Mouse (Mus musculus) stomach, postnatal 0 days (tissue): ENCODE results near the gene Calml3. TPM values are rescaled to one million over a fixed set of nuclear protein-coding genes. Genes with fewer than 3 reads are reported as not detected.

Source experiments
- ATAC-seq: fragments of 200-750 bp; cut with Nextera tagmentation; 2 replicates; pipeline ENCODE4 v1.8.0; 2017; ENCODE audit not compliant: low FRiP score, low TSS enrichment
- DNase-seq: peaks from one replicate; pipeline ENCODE4 v3.0.0-alpha.2; 2016; ENCODE audit warnings: low spot score
- H3K27ac ChIP-seq: fragments of 300-500 bp; sonication (generic); replicated peaks from 2 replicates; pipeline ENCODE4 v1.5.1; 2014; ENCODE audit warnings: mild to moderate bottlenecking, control low read depth
- H3K27me3 ChIP-seq: fragments of 300-500 bp; sonication (generic); 2 replicates; pipeline ENCODE4 v1.6.1; 2014; ENCODE audit warnings: low read length; ENCODE audit not compliant: control insufficient read depth, insufficient read depth
- H3K36me3 ChIP-seq: fragments of 300-500 bp; sonication (generic); 2 replicates; pipeline ENCODE4 v1.6.1; 2014; ENCODE audit warnings: low read length, mixed read lengths; ENCODE audit not compliant: control insufficient read depth, insufficient read depth
- H3K4me1 ChIP-seq: fragments of 300-500 bp; sonication (generic); replicated peaks from 2 replicates; pipeline ENCODE4 v1.6.1; 2014; ENCODE audit warnings: antibody characterized with exemption; ENCODE audit not compliant: control insufficient read depth, insufficient read depth
- H3K4me2 ChIP-seq: fragments of 300-500 bp; sonication (generic); replicated peaks from 2 replicates; pipeline ENCODE4 v1.6.1; 2014; ENCODE audit warnings: low read depth, mild to moderate bottlenecking, control low read depth, moderate library complexity
- H3K4me3 ChIP-seq: fragments of 300-500 bp; sonication (generic); 2 replicates; pipeline ENCODE4 v1.5.1; 2014; ENCODE audit warnings: low read depth, low read length, control low read depth
- H3K9ac ChIP-seq: fragments of 300-500 bp; sonication (generic); 2 replicates; pipeline ENCODE4 v1.6.1; 2014; ENCODE audit warnings: mild to moderate bottlenecking, low read length, control low read depth, mixed read lengths
- H3K9me3 ChIP-seq: fragments of 300-500 bp; sonication (generic); 2 replicates; pipeline ENCODE4 v1.6.1; 2016; ENCODE audit warnings: low read length; ENCODE audit not compliant: control insufficient read depth
- CTCF ChIP-seq: IDR thresholded peaks from 2 replicates; pipeline ENCODE4 v1.5.1; 2016; ENCODE audit warnings: antibody characterized with exemption, low read depth, mild to moderate bottlenecking, moderate library complexity
- EP300 ChIP-seq: optimal IDR thresholded peaks from 2 replicates; pipeline ENCODE3; 2016; ENCODE audit warnings: antibody characterized with exemption
- WGBS: fragments of 180-500 bp; shearing (Covaris S2); extraction: QIAGEN DNeasy Blood & Tissue Kit; methylation state at CpG from one replicate; pipeline ENCODE4 v1.1.7; 2014; 5-methylcytosine and 5-hydroxymethylcytosine counted together
- polyA plus RNA-seq: library from polyadenylated mRNA; unstranded; fragments of >200 nt; fragmentation: Nextera tagmentation; extraction: Ambion mirVana; gene quantifications from 2 replicates; pipeline ENCODE4 v1.2.1, GENCODE M21; 2015

Gene Calml3
- polyA plus RNA-seq, 1 experiment from 2014 or later, result 40.0 TPM

DNA sequence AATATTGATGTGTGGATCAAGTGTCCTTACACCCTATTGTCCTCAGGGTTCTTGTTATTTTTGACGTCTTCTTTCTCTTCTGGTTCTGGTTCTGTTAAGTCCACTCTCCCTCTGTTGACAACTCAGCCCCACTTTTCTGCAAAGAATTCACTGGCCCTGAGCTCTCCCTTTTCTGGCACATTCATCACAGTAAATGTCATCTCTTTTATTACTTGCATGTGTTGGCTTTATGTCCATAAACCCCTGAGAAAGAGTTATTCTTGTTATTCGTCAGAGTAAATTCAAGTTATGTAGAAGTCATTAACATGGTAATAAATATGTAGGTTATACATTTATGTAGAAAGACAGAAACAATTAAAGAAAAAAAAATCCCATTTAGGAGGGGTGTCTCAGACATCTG, 14.6 kb downstream of the Calml3 start:
- no peak overlapping the region for H3K9ac ChIP-seq
- ATAC-seq (no peak), DNase-seq (no peak)
- H3K36me3 ChIP-seq, result no peaks in the 10 kb centered on the region
- 52% methylated on average over 2 of the region's 2 CpGs for WGBS
- H3K4me3 ChIP-seq, result no peak overlapping the region
- H3K27ac ChIP-seq, result no peak overlapping the region
- H3K9me3 ChIP-seq, result no peaks in the 10 kb centered on the region
- H3K4me1 ChIP-seq, result no peaks in the 10 kb centered on the region
- no peaks in the 10 kb centered on the region for H3K27me3 ChIP-seq
- no peak overlapping the region for H3K4me2 ChIP-seq
- TF ChIP-seq EP300, result no peak
- TF ChIP-seq CTCF, result no peak

DNA sequence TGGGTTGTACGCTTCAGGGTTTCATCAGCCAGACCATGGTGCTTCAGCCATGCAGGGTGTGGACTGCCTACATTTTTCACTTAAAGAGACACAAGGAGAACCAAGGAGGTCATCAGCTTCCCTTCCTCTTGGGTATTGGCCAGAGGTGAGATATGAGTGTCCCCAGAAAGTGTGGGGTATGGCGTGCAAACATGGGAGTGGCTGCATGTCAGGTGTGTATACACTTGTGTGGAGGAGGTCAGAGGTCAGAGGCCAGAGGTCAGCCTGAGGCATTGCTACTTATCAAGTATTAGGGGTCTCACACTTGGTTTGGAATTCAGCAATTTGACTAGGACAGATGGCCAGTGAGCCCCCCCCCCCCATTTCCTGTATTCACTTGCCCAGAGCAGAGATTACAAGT, 15.5 kb downstream of the Calml3 start:
- TF ChIP-seq CTCF (no peak), EP300 (no peak)
- Histone ChIP-seq H3K4me3 (no peak overlapping the region), H3K27ac (no peak overlapping the region), H3K9ac (no peak overlapping the region), H3K9me3 (no peaks in the 10 kb centered on the region), H3K36me3 (no peaks in the 10 kb centered on the region), H3K27me3 (no peaks in the 10 kb centered on the region), H3K4me2 (no peak overlapping the region), H3K4me1 (no peaks in the 10 kb centered on the region)
- ATAC-seq, result 0 out of 2 replicates have a peak, but pooled peaks have one; percentile 57
- no peak for DNase-seq
- 66% methylated on average over 2 of the region's 2 CpGs for WGBS

DNA sequence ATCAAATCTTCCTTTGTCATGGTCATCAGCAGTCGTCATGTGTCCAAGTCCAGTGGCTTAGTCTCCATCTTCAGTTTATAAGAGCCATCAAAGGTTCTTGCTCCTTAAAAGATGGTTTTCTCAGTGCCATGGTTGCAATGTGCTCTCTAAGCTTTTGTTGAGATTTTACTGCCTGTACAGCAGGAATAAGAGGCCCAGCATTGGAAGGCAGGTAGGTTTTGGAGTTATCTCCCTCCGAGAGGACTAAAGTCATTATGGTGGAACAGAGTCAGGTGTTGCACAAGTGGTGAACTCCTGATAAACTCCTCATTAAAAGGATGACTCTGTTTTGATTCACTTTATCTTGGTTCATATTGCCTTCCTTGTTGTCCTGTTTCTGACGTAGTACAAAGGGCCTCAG, 16.5 kb downstream of the Calml3 start:
- no peaks in the 10 kb centered on the region for H3K9me3 ChIP-seq
- no peak for TF ChIP-seq CTCF
- no peak for TF ChIP-seq EP300
- H3K9ac ChIP-seq, result no peak overlapping the region
- DNase-seq, result no peak
- ATAC-seq, result no peak
- H3K27ac ChIP-seq, result no peak overlapping the region
- H3K36me3 ChIP-seq, result no peaks in the 10 kb centered on the region
- no peaks in the 10 kb centered on the region for H3K4me1 ChIP-seq
- H3K27me3 ChIP-seq, result no peaks in the 10 kb centered on the region
- no peak overlapping the region for H3K4me3 ChIP-seq
- no peak overlapping the region for H3K4me2 ChIP-seq
- 86% methylated on average over 3 of the region's 3 CpGs for WGBS

DNA sequence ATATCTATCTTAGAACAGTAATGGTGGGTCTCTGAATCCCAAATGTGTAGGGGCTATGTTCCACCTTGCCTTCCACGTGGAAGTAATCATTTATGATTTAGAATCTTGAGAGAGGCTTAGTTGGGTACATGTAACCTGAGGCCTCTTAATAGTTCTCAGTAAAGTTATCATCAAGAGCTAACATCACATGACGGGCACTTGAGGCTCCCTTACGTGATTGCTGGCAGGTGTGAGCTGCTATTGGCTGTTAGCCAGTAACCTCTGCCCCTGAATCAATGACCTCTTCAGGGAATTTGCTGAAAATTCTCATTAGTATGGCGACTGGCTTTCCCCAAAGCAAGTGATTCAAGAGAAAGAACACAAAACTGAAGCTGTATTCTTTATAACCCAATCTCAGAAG, 17.0 kb downstream of the Calml3 start:
- H3K4me1 ChIP-seq, result no peaks in the 10 kb centered on the region
- H3K36me3 ChIP-seq, result no peaks in the 10 kb centered on the region
- no peak overlapping the region for H3K9ac ChIP-seq
- no peak overlapping the region for H3K4me2 ChIP-seq
- WGBS, result 38% methylated on average over 4 of the region's 4 CpGs
- H3K4me3 ChIP-seq, result no peak overlapping the region
- DNase-seq, result peak; percentile 42
- TF ChIP-seq CTCF (no peak), EP300 (no peak)
- peak; percentile 45; the same call in 1 of the 2 replicates for ATAC-seq
- H3K27me3 ChIP-seq, result no peaks in the 10 kb centered on the region
- H3K27ac ChIP-seq, result no peak overlapping the region
- no peaks in the 10 kb centered on the region for H3K9me3 ChIP-seq

DNA sequence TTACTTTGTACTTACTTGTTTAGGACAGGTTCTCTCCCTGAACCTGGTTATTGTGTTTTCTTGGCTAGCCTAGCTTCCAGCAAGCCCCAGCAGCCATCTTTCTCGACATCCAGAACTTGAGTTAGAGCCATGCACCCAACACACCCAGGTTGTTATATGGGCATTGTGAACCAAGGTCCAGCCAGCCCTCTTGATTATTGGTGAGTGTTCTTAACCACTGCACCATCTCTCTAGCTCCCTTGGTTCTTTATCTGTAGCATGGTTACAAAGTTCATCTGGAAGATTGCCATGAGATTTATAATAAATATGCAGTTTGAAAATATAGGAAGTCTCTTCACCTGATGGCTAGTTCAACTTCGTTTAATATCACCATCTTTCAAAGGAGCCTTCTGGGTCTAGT, 20.5 kb downstream of the Calml3 start:
- H3K27ac ChIP-seq, result no peak overlapping the region
- no peak overlapping the region for H3K4me2 ChIP-seq
- ATAC-seq (no peak), DNase-seq (no peak)
- H3K27me3 ChIP-seq, result no peaks in the 10 kb centered on the region
- WGBS, result 67% methylated on average over 2 of the region's 2 CpGs
- TF ChIP-seq CTCF (no peak), EP300 (no peak)
- no peaks in the 10 kb centered on the region for H3K4me1 ChIP-seq
- H3K9me3 ChIP-seq, result no peaks in the 10 kb centered on the region
- H3K9ac ChIP-seq, result no peak overlapping the region
- no peaks in the 10 kb centered on the region for H3K36me3 ChIP-seq
- no peak overlapping the region for H3K4me3 ChIP-seq

DNA sequence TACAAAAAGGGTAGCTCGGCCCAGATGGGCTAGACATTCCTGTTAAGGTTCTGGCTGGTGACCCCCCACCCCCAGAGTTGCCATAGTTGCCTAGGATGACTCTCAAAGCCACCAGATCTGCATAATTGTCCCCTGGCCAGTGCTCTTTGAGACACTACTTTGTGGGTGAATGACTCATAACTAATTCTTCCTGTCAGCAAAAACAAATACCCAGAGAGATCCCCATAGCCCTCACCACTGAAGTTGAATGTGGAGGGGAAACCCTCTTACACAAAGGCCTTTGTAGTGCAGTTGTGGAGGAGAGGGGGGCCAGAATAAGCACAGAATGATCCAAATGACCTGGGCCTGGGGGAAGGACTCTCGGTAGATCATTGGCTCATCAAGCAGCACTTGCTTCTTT, 21.6 kb downstream of the Calml3 start:
- no peak for DNase-seq
- no peaks in the 10 kb centered on the region for H3K36me3 ChIP-seq
- H3K4me2 ChIP-seq, result no peak overlapping the region
- no peaks in the 10 kb centered on the region for H3K4me1 ChIP-seq
- H3K27ac ChIP-seq, result peak overlapping the region; percentile 58; the same call in 1 of the 2 replicates
- TF ChIP-seq EP300 (no peak), CTCF (no peak)
- H3K9me3 ChIP-seq, result no peaks in the 10 kb centered on the region
- no peaks in the 10 kb centered on the region for H3K27me3 ChIP-seq
- 44% methylated on average over 2 of the region's 2 CpGs for WGBS
- no peak overlapping the region for H3K4me3 ChIP-seq
- ATAC-seq, result no peak
- no peak overlapping the region for H3K9ac ChIP-seq
